Mouse (Mus musculus) brown adipose tissue, adult 24 weeks (tissue): ENCODE measurements around the gene Ntrk2. TPM values are rescaled to one million over a fixed set of nuclear protein-coding genes. Genes with fewer than 3 reads are reported as not detected.
A peak's percentile ranks its signal among the peaks of the same experiment; 100 is the strongest.

ENCODE experiments used
- H3K27ac ChIP-seq: fragments of 200-500 bp; replicated peaks from 2 replicates; pipeline ENCODE4 v1.5.1; 2012; ENCODE audit warnings: low read depth, mild to moderate bottlenecking, low read length
- H3K4me1 ChIP-seq: fragments of 200-500 bp; 2 replicates; pipeline ENCODE4 v1.6.1; 2012; ENCODE audit warnings: low read length, mixed read lengths; ENCODE audit not compliant: control insufficient read depth, insufficient read depth, insufficient read length
- H3K4me3 ChIP-seq: fragments of 200-500 bp; 2 replicates; pipeline ENCODE4 v1.5.1; 2012; ENCODE audit warnings: low read depth, mild to moderate bottlenecking, low read length, moderate library complexity; ENCODE audit not compliant: insufficient read depth
- polyA plus RNA-seq: library from polyadenylated mRNA; stranded (reverse); fragments of >200 nt; gene quantifications from 2 replicates; pipeline ENCODE4 v1.2.4, GENCODE M21; 2012; ENCODE audit not compliant: missing spikeins, insufficient read depth, insufficient read length

Ntrk2 gene
- polyA plus RNA-seq, 1 experiment: 116 TPM

DNA sequence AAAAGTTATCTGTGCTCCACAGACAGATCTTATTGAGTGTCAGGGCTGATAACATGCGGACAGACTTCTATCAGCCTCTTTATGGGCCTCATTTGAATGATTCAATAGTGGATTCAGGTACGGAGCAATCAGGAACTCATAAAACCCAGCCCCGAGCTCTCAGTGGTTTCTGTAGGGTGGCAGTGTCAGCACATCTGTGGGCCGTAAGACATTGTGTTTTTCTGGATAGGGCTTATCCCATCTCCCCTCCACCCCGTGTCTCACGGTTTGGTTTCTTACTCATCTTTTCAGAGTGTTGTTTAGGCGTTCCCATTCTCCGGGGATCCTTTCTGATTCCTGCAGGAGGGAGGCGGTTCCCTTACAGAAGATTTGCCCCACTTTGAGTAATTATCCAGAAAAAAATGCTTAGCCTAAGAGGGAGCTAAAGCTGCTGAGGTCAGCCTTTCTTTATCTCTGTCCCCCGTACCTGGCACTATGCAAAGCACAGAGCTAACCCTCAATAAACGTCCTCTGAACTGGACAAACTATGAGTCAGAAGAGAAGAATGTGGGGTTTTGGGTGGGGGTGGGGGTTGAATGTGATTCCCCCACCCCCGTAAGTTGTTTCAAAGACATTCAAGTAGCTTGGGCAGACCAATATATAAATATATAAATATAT, 90.0 kb downstream of the Ntrk2 start:
- no peak overlapping the region for H3K27ac ChIP-seq
- H3K4me3 ChIP-seq: no peak overlapping the region
- no peaks in the 10 kb centered on the region for H3K4me1 ChIP-seq

DNA sequence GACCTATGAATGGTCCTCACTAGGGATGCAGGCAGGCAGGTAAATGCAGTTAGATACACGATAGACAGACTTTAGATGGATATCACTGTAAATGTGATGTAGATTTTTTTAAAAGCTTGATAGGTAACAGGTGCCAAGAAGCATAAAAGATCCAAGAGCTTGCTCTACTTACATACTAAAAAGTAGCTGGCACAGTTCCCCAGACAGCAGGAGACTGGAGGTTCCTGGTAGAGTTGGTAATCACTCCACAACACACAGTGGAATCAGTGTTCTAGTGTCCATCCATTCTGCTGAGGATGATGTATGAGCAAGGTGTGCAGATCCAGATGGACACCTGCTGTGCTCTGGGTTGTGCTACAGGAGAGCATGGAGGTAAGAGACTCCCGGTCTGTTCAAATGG, 93.0 kb downstream of the Ntrk2 start:
- no peak overlapping the region for H3K27ac ChIP-seq
- no peak overlapping the region for H3K4me3 ChIP-seq
- no peaks in the 10 kb centered on the region for H3K4me1 ChIP-seq

DNA sequence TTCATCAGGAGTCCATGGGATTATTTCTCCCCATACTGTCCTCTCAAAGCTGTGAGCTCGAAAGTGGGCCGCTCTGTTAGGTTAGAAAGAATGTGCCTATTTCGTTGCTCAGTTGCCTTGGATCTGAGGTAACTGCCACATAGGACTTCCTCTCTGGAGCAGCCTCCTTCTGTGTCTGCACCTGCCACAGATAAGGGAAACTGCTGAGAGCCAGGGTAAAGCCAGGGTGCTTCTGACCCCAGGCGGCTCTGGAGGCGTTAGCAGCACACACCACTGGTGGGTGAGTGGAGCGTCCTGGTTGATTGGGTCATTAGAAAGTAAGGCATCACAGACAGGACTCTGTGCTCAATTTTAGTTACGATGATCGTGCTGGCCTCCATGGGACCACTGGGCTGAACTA, 95.9 kb downstream of the Ntrk2 start:
- no peak overlapping the region for H3K4me3 ChIP-seq
- H3K27ac ChIP-seq: no peak overlapping the region
- H3K4me1 ChIP-seq: peaks cover 7% of the 10 kb centered on the region; the same call in 1 of the 2 replicates

DNA sequence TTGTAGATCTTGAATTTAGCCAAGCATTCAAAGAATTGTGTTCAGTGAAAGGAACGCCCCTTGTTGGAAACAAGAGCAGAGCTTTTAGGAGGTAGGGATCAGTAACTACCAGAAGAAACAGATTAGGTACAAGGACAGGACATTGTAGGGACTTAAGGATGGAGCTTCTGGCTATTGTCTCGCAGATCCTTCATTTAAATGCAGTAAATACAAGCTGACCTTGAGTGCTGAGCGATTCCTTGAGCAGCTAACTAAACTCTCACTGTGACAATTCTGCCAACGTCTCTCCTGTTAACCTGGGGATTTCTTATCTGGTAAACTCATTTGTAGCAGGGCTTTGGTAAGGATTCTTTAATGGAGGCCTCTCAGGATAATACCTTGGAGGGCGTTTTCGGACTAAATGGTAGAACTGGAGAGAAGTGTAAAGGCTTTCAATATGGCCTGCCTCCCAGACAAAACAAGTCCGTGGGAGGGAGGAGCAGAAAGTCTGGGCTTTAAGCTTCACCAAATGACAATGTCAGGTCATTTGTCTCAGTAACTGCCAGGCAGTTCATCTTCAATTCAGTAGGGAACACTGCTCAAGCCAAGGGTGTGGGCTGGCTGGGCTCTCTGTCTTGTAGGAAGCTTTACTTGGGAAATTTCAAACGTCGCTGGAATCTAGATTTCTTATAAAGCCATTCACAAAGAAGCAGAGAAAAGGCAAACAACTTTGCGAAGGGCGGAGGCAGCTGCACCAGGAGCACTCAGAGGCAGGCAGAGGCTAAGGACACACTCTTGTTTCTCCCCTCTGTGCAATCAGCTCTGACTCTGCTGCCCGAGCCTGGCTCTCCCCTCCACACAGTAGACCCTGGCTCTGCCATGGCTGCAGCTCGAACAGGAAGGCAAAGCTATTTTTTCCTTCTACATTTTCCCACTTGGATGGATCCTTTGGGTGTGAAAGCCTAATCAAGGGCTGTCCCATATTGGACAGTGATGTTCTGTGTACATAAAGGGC, 98.7 kb downstream of the Ntrk2 start:
- Histone ChIP-seq H3K27ac (no peak overlapping the region), H3K4me1 (peaks cover 7% of the 10 kb centered on the region; the same call in 1 of the 2 replicates), H3K4me3 (no peak overlapping the region)

DNA sequence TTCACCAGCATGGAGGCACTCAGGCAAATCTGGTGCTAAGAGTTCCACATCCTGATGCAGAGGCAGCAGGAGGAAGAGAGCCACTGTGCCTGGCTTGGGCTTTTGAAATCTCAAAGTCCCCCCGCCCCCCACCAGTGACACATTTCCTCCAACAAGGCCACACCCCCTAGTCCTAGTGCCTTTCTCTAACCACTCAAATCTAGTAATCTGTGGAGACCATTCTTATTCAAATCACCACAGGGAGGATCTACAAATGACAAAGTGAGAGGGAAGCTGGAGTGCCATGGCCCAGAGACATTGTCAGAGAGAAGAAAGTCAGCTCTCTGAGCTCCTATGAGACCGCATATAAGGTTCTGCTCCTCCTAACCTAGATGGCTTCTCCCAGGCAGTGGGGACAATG, 105.6 kb downstream of the Ntrk2 start:
- no peak overlapping the region for H3K4me3 ChIP-seq
- no peak overlapping the region for H3K27ac ChIP-seq
- H3K4me1 ChIP-seq: peaks cover 2% of the 10 kb centered on the region; the same call in 1 of the 2 replicates

DNA sequence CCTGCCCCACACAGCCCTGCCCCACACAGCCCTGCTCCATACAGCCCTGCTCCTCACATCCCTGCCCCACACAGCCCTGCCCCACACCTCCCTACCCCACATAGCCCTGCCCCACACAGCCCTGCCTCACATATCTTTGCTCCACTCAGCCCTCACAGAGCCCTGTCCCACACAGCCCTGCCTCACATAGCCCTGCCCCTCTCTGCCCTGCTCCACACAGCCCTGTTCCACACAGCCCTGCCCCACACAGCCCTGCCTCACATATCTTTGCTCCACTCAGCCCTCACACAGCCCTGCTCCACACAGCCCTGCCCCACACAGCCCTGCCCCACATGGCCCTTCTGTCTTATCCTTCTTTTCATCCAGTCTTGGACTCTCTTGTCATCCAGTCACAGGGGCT, 106.2 kb downstream of the Ntrk2 start:
- no peak overlapping the region for H3K4me3 ChIP-seq
- H3K4me1 ChIP-seq: peaks cover 2% of the 10 kb centered on the region; the same call in 1 of the 2 replicates
- H3K27ac ChIP-seq: no peak overlapping the region

DNA sequence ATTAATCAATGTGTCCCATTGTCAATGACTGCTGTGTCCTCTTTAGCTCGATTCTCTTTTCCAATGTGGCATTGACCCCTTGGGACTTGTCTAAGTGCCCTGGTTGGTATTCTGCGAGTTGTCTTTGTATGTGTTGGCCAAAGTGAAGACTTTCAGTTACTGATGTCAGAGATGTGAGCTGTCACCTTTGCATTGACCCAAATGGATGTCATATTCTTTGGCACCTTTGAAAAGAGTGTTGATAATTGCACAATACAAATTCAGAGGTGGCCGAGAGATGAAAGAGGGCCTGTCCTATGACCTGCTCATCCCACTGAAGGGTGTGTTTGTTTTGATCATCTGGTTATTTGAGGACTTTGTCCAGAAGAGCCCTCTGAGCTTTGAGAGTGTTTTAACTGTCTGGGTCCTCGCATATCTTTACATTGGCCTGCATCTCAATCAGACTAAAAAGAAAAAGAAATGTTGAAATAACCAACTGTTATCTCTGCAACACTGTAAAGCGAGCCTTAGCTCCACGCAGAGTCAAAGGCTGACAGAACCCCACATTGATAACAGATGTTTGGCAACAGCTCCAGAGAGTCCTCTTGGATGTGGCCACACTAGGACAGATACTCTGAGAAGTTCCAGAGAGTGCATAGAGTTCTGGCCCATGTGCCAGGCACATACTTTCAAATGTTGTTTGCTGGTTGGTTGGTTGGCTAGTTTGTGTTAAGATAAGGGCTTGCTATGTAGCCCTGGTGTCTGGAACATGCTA, 107.9 kb downstream of the Ntrk2 start:
- H3K4me3 ChIP-seq: no peak overlapping the region
- no peak overlapping the region for H3K27ac ChIP-seq
- peaks cover 2% of the 10 kb centered on the region; the same call in 1 of the 2 replicates for H3K4me1 ChIP-seq

DNA sequence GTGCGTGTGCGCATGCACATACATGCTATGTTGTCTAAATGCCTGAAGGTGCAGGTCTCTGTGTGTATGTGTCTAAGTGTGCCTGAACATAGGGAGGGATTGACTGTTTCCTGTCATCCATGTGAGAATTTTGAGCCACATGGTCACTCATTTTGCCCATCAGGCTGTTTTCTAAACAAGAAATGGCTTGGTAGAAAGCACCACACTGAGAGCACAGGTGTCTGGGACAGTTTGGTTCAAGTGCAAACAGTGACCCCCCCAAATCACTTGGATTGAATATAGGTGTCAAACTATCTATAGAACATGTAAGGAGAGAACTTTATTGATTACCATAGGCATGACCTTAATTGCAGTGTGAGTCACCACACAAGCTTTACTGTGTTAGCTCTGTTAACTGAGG, 110.0 kb downstream of the Ntrk2 start:
- H3K4me1 ChIP-seq: peaks cover 2% of the 10 kb centered on the region; the same call in 1 of the 2 replicates
- no peak overlapping the region for H3K4me3 ChIP-seq
- no peak overlapping the region for H3K27ac ChIP-seq

DNA sequence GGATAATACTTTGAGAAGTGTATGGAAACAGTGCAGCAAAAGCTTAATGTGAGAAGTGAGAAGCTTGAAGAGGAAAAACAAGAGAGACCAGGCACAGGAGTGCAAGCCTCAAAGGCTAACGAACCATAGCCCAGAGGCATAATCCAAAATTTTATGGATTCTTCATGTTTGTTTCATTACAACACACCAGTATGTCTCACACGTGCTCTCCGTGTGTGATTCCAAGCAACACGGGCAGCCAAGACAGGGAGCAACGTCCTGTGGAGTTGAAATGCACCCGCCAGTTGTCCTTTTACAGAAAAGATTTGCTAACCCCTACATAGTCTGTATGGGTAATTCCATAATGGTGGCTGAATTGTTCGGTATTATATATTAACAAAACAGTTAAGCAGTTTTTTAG, 113.9 kb downstream of the Ntrk2 start:
- peaks cover 3% of the 10 kb centered on the region; the same call in 1 of the 2 replicates for H3K4me1 ChIP-seq
- H3K27ac ChIP-seq: no peak overlapping the region
- no peak overlapping the region for H3K4me3 ChIP-seq

DNA sequence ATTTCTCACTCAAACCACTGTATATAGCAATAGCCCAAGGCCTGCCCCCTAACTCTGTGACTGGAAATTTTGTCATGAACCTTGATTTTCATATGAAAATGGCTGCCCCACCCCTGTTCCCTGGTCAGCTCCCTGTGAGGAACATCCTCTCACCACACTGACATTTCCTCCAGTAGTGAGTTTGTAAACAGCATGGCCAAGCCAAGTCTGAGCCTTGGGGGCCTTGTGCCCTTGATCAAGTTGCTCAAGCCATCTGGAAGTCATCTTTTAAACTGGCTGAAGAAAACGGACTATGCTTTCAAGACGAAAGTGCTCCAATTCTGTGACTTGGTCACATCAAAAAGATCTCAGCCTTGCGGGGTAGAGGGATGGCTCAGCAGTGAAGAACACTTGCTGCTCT, 114.9 kb downstream of the Ntrk2 start:
- Histone ChIP-seq H3K4me1 (peaks cover 3% of the 10 kb centered on the region; the same call in 1 of the 2 replicates), H3K27ac (peak overlapping the region; percentile 87), H3K4me3 (no peak overlapping the region)

DNA sequence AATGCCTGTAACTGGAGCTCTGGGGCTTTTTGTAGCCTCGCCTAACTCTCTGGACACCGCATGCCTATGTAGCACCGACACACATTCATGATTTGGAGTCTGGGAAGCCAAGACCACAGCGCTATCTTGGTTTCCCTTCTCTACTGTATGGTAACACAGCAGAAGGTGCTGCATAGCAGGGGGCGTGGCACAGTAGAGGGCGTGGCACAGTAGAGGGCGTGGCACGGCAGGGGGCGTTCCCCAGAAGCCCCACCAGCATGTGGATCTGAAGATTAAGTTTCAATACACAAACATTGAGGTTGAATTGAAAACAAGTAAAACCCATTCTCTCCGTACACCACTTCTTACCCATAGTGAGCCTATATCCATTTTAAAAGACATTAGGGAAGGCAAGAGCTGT, 115.3 kb downstream of the Ntrk2 start:
- Histone ChIP-seq H3K4me3 (no peak overlapping the region), H3K4me1 (peaks cover 3% of the 10 kb centered on the region; the same call in 1 of the 2 replicates), H3K27ac (peak overlapping the region; percentile 86)

DNA sequence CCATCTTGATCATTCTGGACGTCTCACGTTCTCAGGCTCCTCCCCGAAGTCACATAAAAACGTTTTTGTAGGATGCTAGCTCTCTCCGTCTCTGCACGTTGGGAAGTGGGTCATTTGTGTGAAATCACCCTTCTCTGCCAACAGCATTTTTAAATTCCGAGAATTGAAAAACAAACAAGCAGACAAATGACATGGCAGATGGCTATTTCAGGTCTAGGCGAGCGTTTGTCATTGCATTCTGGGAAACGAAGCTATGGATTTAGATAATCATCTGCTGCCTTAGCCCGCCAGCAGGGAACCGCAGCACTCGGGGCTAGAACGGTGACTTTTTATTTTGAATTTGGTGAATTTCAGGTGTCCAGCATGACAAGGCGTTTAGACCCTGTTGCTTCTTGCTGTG, 115.8 kb downstream of the Ntrk2 start:
- Histone ChIP-seq H3K4me1 (peaks cover 3% of the 10 kb centered on the region; the same call in 1 of the 2 replicates), H3K4me3 (no peak overlapping the region), H3K27ac (peak overlapping the region; percentile 86)

DNA sequence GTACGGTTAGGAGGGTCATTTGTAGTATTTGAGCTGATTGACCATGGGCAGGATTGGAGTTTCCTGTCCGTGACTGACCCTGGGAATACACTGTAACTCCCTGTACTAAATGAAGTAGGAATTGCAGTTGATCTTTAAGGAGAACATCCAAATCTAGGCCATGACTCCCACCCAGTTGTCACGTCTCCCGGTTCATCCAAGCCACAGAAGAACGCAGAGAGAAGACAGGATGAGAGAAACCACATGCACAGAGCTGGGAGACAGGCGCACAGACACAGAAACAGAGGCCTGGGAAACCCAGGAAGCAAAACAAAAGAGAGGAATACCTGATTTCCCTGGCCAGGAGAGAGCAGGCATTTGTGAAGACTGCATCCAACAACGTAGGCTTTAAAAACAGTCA, 117.1 kb downstream of the Ntrk2 start:
- peak overlapping the region; percentile 27; the same call in 1 of the 2 replicates for H3K27ac ChIP-seq

DNA sequence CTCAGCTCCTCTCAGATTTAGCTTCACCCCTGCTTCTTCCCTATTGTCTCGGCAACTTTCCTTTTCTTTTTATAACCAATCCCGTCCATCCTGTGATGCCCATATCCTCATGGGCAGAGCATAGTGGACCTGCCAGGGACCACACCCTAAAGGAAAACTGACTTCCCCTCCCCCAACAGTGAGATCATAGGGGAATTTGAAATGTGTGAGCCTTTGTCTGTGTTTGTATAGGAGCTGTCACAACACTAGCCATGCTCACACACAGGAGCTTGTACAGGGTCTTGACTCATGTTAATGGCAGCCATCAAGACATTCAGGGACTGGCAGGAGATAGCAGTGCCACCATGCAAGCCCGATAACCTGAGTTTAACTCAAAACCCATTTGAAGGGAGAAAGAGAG, 118.1 kb downstream of the Ntrk2 start:
- Histone ChIP-seq H3K4me3 (no peak overlapping the region), H3K27ac (no peak overlapping the region; the same call in 1 of the 2 replicates), H3K4me1 (peaks cover 8% of the 10 kb centered on the region)

More for the DNA sequence above, 117.1 kb downstream of the Ntrk2 start:
- H3K4me1 ChIP-seq: peaks cover 8% of the 10 kb centered on the region
- H3K4me3 ChIP-seq: no peak overlapping the region

DNA sequence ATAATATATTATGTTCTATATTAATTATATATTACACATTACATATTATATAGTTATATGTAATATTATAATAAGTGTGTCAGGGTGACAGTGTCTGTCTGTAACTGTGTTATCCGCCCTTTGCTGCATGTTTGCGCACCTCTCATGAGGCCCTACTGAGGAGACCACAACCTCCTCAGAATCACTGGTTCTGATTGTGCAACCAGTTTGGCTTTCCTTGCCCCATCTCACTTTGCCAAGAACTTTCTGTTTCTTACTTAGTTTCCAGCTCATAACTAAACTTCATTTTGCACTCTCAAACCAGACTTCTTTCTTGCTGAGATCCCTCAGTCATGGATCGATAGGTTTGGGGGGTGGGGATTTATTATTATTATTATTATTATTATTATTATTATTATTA, 120.8 kb downstream of the Ntrk2 start:
- Histone ChIP-seq H3K27ac (no peak overlapping the region), H3K4me3 (no peak overlapping the region), H3K4me1 (peaks cover 9% of the 10 kb centered on the region)
